Mouse (Mus musculus): ENCODE measurements around the gene Depp1.

The Depp1 gene

DNA sequence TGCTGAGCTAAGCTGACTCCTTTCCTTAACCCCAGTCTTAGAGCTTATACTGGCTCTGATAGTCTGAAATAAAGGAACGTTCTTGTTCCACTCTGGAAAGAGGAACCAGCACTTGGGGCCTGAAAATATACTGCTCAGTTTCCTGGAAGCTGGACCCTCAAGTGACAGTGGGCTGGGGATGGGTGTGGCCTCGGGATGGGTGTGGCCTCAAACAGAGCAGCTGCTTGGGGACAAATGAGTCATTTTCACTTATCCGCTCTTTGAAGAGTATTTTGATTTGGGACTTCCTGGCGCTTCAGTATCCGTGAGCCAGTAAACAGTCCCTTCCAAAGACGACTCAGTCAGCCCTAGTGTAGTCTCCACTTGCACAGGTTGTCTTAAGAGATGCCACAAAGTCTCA, 31.9 kb downstream of the Depp1 start:
- DNase-seq (ENCODE audit: low spot score in 2 of 2) = no peak

DNA sequence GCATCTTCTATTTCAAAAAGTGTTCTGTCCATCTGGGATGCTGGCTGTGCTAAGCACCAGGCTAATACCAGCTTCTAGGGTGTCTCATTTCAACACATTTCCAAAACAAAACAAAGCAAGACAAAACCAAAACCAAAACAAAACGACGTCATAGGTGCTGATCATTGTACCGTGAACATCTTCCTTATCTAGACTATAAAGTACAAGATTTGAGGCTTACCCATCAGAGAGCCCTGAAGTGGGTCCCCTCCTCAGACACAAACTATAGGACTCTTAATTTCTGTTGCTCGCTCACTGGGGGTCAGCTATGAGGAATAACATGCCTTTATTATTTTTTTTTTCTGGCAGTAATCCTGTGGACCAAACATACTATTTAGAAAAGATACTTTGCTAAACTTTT, 43.2 kb downstream of the Depp1 start:
- DNase-seq (ENCODE audit: low spot score in 2 of 2) = no peak

DNA sequence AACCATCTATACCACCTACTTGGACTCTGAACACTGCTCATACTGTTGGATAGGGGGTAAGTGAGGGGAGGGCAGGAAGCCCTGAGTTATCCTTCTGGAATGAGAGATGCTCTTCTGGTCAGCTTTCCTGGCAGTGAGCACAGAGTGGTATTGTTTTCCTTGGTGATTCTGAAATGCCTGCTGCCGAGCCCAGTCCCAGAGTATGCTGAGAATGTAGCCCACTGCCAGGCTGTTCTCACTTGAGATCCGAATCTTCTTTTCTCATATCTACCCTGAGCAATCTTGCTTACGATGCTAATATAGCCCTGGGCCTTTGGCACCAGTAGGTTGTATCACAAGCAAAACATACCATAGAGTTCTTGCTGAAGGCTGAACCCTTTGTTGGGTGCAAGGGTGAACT, 43.9 kb downstream of the Depp1 start:
- no peak for DNase-seq (ENCODE audit: low spot score in 2 of 2)

DNA sequence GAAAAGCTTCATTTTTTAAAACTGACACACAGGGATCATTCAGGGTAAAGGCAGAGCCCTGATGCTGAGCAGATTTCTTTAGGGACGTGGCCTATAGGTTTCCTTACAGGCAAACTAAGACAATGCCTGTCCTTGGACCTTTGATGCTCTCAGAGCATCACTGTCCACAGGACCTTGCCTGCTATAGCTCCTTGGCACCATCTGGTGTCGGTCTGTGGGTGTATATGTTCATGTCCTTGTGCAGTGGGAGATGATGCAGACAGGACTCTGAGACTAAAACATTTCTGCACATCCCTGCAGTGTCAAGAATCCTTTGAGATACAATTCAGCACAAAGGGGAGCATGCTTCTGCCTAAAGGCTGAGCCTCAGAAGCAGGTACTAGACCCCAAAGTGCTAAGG, 47.0 kb downstream of the Depp1 start:
- no peak for DNase-seq (ENCODE audit: low spot score in 2 of 2)

DNA sequence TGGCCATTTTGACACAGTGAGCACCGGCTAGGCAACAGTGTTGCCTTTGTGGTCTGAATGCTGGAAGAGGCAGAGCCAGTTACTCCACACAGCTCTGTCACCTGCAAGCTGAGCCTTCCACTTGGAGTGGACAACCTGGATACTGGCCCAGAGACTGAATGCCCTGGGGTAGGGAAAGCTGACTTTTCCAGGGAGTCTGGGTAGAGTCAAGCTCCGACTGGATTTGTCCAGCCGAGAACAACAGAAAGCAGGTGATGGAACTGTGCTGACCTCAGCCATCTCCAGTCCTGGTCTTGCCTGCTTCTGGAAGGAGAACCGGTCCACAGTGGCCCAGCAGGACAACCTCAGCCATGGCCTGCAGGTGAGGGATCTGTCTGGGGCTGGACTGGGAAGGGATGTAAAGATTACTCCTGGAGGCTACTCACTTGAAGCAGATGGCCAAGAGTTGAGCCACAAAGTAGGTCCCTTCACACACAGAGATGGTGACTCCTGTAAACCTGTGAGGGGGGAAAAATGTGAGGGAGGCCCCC, 47.6 kb downstream of the Depp1 start:
- no peak for DNase-seq (ENCODE audit: low spot score in 2 of 2)

- DNase-seq (ENCODE audit: low spot score in 2 of 2) = no peak
These were observed 50.4 kb downstream of the Depp1 start for GRCm38 (mm10) chr6:116700821-116701220.
